Mouse (Mus musculus) skeletal muscle tissue, adult 2 months (tissue): Measurements from ENCODE around the gene Apol6.

ENCODE experiments used
- DNase-seq: peaks from one replicate; pipeline ENCODE4 v3.0.0-alpha.2; 2012; ENCODE audit warnings: low read depth, low spot score

Gene Apol6

GRCm38 (mm10) chr15:77070745-77071268 lies 26.3 kb downstream of the Apol6 start:
- DNase-seq: no peak

GRCm38 (mm10) chr15:77071501-77071900 lies 27.0 kb downstream of the Apol6 start:
- DNase-seq: no peak

- DNase-seq: no peak
Observed at GRCm38 (mm10) chr15:77072556-77073163, 28.1 kb downstream of the Apol6 start.

- DNase-seq: peak; percentile 62
Observed at GRCm38 (mm10) chr15:77076523-77076922, 32.0 kb downstream of the Apol6 start.

GRCm38 (mm10) chr15:77077906-77078305 lies 33.4 kb downstream of the Apol6 start:
- no peak for DNase-seq

GRCm38 (mm10) chr15:77078786-77079185 lies 34.3 kb downstream of the Apol6 start:
- DNase-seq: no peak

GRCm38 (mm10) chr15:77079256-77079822 lies 34.8 kb downstream of the Apol6 start:
- DNase-seq: no peak

- DNase-seq: peak; percentile 63
Observed at GRCm38 (mm10) chr15:77079890-77080361, 35.4 kb downstream of the Apol6 start.

- no peak for DNase-seq
Observed at GRCm38 (mm10) chr15:77080684-77081254, 36.2 kb downstream of the Apol6 start.

GRCm38 (mm10) chr15:77081454-77081853 lies 36.9 kb downstream of the Apol6 start:
- no peak for DNase-seq

GRCm38 (mm10) chr15:77085818-77086217 lies 41.3 kb downstream of the Apol6 start:
- no peak for DNase-seq

GRCm38 (mm10) chr15:77086488-77086887 lies 42.0 kb downstream of the Apol6 start:
- no peak for DNase-seq

- DNase-seq: no peak
Observed at GRCm38 (mm10) chr15:77089249-77089648, 44.7 kb downstream of the Apol6 start.

GRCm38 (mm10) chr15:77090531-77090930 lies 46.0 kb downstream of the Apol6 start:
- DNase-seq: no peak

- DNase-seq: no peak
Observed at GRCm38 (mm10) chr15:77091394-77091793, 46.9 kb downstream of the Apol6 start.

- no peak for DNase-seq
Observed at GRCm38 (mm10) chr15:77094431-77094830, 49.9 kb downstream of the Apol6 start.

GRCm38 (mm10) chr15:77095216-77095615 lies 50.7 kb downstream of the Apol6 start:
- no peak for DNase-seq

- DNase-seq: no peak
Observed at GRCm38 (mm10) chr15:77097358-77097757, 52.8 kb downstream of the Apol6 start.

- DNase-seq: no peak
Observed at GRCm38 (mm10) chr15:77099756-77100155, 55.2 kb downstream of the Apol6 start.

GRCm38 (mm10) chr15:77102685-77103084 lies 58.2 kb downstream of the Apol6 start:
- no peak for DNase-seq

GRCm38 (mm10) chr15:77104349-77105158 lies 60.0 kb downstream of the Apol6 start:
- DNase-seq: no peak

GRCm38 (mm10) chr15:77105273-77105672 lies 60.7 kb downstream of the Apol6 start:
- DNase-seq: no peak
